Mouse (Mus musculus): ENCODE results near the gene Il1f6.
"Not testable (repeated sequence)": the region's sequence is repeated elsewhere in the genome, so short reads cannot be mapped to it uniquely, and the experiment has no call there.

The Il1f6 gene

DNA sequence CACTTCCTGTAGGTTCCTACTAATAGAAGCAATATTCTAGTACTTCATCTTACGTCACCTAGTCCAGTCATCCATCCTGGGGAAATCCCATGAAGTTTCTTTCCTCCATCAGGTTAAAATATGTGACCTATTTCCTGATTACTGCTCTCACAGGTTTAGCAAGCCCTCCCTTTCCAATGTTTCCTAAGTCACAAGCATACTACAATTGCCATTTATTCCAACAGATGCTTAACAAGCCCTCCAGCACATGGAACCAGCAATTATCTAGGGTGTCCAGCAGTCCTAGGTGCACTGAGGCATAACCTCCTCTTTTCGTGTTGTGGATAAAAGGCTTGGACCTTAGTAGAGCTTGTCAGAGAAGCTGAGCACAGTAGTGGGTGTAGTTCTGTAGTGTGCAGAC is at the start of gene Il1f6:
TSS of gene Il1f6 (plus strand) at position 301 of the 400 bp plus-strand sequence.
- in situ Hi-C loops (cut with MboI; ENCODE audit: low sequenced_read_pairs): no loop called here

DNA sequence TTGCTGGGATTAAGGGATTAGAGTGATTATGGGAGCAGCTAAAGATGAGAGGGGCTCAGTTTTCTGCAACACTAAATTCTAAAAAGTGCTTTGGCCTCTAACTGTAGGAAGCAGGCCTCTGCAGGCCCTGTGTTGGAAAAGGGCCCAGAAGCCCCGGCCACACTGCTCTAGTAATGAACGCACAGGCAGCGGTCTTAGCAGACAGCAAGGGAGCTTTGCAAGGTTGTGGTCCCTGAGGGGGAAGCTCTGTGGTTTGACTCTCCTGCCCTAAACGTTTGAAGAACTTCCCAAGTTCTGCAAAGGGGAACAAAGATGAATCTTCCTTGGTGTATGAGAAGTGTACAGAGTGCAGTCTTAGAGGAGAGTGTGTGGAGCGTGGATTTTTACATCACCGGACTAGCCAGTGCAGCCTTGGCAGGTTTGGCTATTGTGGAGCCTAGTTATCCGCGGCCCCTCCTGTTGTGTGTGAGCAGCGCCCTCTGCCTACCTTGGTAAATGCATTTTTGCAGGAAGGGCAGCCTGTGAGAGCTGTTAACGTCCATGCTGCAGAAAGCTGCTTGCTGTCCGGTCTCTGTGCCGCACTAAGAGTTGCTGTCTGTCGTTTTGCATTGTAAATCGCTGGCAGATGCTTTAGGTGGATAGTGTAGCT is 33.4 kb upstream of the Il1f6 start:
- in situ Hi-C loops (cut with MboI; ENCODE audit: low sequenced_read_pairs): not testable (repeated sequence)

- in situ Hi-C loops (cut with MboI; ENCODE audit: low sequenced_read_pairs): not testable (repeated sequence)
Observed at GRCm38 (mm10) chr2:24182423-24183147, 32.6 kb upstream of the Il1f6 start.

DNA sequence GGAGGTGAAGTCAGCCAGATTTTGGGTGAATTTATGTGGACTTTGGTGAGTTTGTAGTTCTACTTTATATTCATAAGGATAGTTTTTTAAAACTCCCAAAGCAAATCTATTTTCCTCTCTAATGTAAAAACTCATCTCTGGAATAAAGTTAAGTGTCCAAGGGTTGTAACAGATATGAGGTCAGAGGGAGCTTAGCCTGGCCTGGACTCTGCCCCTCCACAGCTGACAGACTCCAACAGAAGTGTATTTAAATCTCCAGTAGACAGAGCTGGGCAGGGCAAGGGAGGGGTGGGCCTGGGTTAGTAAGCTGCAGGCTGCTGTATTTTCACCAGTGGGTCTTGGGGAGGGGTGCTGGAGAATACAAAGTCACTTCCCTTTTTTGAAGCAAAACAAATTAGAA is 31.1 kb upstream of the Il1f6 start:
- in situ Hi-C loops (cut with MboI; ENCODE audit: low sequenced_read_pairs): not testable (repeated sequence)

- in situ Hi-C loops (cut with MboI; ENCODE audit: low sequenced_read_pairs): no loop called here
Observed at GRCm38 (mm10) chr2:24186176-24186575, 29.0 kb upstream of the Il1f6 start, which contains the start of gene Il1f9. Il1f9 (plus strand) TSS chr2:24186476.

- in situ Hi-C loops (cut with MboI; ENCODE audit: low sequenced_read_pairs): no loop called here
Observed at GRCm38 (mm10) chr2:24187585-24187984, 27.6 kb upstream of the Il1f6 start.

DNA sequence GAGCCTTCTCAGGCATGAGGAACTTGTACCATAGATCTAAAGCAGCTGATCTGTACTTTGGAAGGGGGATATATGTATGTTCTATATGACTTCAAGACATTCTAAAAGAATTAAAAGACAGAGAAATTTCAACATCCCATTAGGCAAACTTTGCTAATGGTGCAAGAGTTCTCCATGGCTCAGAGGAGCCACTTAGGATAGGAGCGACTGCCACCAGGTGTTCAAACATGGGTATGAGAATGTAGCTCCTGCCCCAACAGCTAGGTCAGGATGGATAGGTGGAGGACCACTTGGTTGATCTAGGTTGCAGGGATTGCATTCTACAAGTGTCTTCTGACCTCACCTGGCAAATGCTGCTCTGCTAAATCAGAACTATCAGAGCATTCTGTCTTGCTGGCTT is 27.0 kb upstream of the Il1f6 start:
- in situ Hi-C loops (cut with MboI; ENCODE audit: low sequenced_read_pairs): no loop called here

DNA sequence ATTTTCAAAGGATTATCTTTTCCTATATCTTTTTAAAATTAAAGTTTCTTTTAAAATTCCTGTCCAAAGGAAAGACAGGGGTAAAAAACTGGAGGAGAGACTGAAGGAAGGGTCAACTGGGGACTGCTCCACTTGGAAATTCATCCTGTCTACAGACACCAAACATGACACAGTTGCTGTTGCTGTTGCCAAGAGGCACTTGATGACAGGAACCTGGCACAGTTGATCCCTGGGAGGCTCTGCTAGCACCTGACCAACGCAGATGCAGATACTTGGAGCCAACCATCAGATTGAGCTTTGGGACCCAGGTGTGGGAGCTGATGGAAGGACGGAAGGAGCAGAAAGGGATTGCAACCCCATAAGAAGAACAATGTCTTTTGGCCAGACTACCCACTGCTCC is 12.0 kb downstream of the Il1f6 start:
- in situ Hi-C loops (cut with MboI; ENCODE audit: low sequenced_read_pairs): no loop called here

GRCm38 (mm10) chr2:24267503-24267902 is 52.3 kb downstream of the Il1f6 start:
- in situ Hi-C loops (cut with MboI; ENCODE audit: low sequenced_read_pairs): no loop called here

DNA sequence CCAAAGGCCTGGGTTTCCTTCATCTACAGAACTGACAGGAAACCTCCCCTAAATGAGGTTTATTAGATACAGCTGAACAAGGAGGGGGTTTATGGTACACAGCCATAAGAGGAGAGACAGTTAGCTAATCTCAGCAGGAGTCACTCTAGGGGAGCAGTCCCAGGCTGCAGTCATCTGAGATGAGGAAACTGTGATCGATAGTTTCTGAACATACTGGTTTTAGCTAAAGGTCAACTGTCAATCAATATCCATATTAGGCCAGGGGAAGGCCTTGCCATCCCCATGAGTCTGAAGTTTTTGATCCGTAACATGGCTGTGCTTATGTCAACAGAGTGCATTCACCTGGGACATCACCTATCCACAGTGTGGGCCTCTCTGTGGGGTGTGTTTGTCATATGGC is 58.4 kb downstream of the Il1f6 start:
- in situ Hi-C loops (cut with MboI; ENCODE audit: low sequenced_read_pairs): no loop called here

DNA sequence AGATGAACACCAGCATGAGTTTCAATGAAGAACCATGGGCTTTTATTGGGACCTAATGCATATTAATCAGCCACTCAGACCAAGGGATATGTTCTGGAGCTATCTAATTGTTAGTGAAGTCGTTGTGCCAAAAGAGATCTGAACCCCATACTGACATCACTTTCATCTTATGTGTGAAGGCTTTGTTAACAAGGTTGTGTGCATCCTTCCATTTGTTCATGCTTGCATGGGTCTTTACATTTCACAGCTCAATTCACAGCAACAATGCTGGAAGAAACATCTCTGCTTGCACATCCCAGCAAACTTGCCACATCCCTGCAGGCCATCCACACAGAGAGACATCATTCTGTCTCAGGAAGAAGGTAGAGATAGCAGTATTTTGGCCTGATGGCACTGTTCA is 59.9 kb downstream of the Il1f6 start:
- in situ Hi-C loops (cut with MboI; ENCODE audit: low sequenced_read_pairs): no loop called here

Measured in CH12F3 (cell line).